Mouse (Mus musculus) right cerebral cortex, postnatal 4 days (tissue): ENCODE measurements around the gene Atp11c.

ENCODE experiments used
- DNase-seq: peaks from one replicate; pipeline ENCODE4 v3.0.0-alpha.2; 2022

Gene Atp11c

GRCm38 (mm10) chrX:60381711-60382110 is 210.8 kb downstream of the Atp11c start:
- no peak for DNase-seq

GRCm38 (mm10) chrX:60380386-60380785 is 212.1 kb downstream of the Atp11c start:
- no peak for DNase-seq

GRCm38 (mm10) chrX:60348741-60349140 is 243.8 kb downstream of the Atp11c start:
- no peak for DNase-seq

- no peak for DNase-seq
These were observed 247.1 kb downstream of the Atp11c start for GRCm38 (mm10) chrX:60345447-60345846.

GRCm38 (mm10) chrX:60344991-60345390 is 247.5 kb downstream of the Atp11c start:
- DNase-seq = no peak

GRCm38 (mm10) chrX:60329735-60330134 is 262.8 kb downstream of the Atp11c start:
- no peak for DNase-seq

- no peak for DNase-seq
These were observed 271.2 kb downstream of the Atp11c start for GRCm38 (mm10) chrX:60321321-60321720.

- DNase-seq = no peak
These were observed 274.8 kb downstream of the Atp11c start for GRCm38 (mm10) chrX:60317661-60318060.

- no peak for DNase-seq
These were observed 300.2 kb downstream of the Atp11c start for GRCm38 (mm10) chrX:60292335-60292734.

- DNase-seq = no peak
These were observed 337.2 kb downstream of the Atp11c start for GRCm38 (mm10) chrX:60255346-60255745.

GRCm38 (mm10) chrX:60187726-60188125 is 404.8 kb downstream of the Atp11c start:
- DNase-seq = no peak

GRCm38 (mm10) chrX:60182611-60183010 is 409.9 kb downstream of the Atp11c start:
- no peak for DNase-seq

- DNase-seq = peak; percentile 1
These were observed 413.6 kb downstream of the Atp11c start, which contains the start of gene Mcf2 for GRCm38 (mm10) chrX:60178744-60179458. Mcf2 (minus strand) TSS chrX:60179089.

- peak; percentile 2 for DNase-seq
These were observed 414.3 kb downstream of the Atp11c start for GRCm38 (mm10) chrX:60178025-60178743.
